Mouse (Mus musculus): ENCODE measurements around the gene 1700013F07Rik.
A peak's percentile ranks its signal among the peaks of the same experiment; 100 is the strongest.
"Not testable (repeated sequence)": the region's sequence is repeated elsewhere in the genome, so short reads cannot be mapped to it uniquely, and the experiment has no call there.

Gene 1700013F07Rik

DNA sequence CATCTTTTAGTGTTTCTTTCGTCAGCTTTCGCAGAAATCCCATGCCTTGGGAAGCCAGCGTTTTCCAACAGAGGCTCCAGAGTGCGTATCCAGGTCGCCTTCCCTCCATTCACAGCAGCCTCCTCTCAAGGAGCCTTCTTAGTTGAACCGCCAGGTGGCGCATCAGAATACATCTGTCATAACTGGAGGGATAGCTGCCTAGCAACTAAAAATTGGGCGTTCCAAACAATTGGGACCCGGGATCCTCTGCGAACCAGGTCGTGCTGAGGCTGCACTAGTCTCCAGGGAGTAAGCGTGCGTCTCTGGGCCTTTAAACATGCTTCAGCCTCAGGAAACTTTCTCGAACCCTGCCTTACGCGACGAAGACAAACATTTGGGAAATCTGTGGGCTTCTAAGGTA is 3.4 kb downstream of the 1700013F07Rik start:
- peak; percentile 85 for ATAC-seq (ENCODE audit: insufficient number of reproducible peaks, low FRiP score, low TSS enrichment)

DNA sequence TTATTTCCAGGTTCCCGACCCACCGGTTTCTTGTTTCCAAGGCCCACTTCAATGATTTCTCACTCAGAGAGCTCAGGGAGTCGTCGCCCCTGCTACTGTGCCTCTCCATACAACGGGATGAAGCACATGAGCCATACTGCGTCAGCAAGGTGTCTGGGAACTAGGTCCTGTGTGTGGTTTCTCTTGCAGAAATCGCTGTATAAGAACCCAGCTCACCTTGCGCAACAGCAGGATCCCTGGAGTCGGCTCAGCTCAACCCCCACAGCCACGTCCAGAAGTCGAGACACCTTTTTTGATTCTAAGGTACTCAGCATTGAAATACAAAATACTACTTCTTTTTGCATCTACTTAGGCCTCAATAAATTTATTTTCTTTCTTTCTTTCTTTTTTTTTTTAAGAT is 8.3 kb downstream of the 1700013F07Rik start:
- ATAC-seq (ENCODE audit: insufficient number of reproducible peaks, low FRiP score, low TSS enrichment): no peak

DNA sequence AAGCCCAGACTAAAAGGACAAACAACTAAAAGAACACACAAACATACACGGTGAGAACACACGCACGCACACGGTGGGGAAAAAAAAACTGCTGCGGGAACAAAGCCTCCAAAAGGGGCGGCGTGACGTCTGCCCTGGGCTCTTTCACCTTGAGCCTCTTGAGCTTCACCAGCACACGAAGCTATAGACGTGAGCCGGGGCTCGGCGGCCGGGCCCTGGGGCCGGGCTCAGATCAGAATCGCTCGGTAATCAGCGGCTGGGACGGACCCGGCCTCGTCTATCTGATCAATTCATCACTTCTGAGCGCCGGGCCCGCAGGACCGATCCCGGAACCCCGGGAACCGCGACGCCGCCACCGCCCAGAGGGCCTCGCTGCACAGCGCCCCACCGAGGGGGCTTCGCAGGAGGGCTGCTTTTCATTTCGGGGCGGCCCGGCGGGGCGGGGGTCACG is 20.2 kb downstream of the 1700013F07Rik start:
- peak; percentile 47 for ATAC-seq (ENCODE audit: insufficient number of reproducible peaks, low FRiP score, low TSS enrichment)

DNA sequence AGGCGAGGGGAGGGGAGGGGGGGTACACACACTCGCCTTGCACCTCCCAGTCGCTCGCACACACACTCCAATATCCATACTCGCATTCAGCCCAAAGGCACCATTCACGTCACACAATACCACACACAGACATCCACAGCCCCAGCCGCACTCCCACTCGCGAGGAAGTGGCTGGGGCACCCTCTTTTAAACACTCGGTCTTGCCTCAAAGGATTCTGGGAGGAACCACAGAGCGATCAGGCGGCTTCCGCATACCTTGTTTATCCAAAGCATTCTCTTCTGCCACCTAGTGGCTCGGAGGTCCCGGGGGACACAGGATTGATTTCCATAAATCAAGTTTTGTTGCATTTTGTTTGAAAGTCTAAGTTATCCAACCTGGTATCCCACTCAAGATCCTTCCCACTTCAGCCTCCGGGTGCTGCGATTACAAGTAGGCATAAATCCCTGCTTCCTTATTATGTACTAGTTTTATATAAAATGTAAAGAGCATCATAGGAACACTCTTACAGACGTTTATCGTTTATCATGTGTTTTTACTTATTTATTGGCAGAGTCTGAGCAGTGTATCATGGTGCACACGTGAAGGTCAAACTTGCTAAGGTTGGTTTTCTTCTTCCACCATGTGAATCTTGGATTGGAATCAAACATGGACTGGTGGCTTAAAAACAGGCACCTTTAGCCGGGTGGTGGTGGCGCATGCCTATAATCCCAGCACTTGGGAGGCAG is 20.8 kb downstream of the 1700013F07Rik start:
- ATAC-seq (ENCODE audit: insufficient number of reproducible peaks, low FRiP score, low TSS enrichment): peak; percentile 94

DNA sequence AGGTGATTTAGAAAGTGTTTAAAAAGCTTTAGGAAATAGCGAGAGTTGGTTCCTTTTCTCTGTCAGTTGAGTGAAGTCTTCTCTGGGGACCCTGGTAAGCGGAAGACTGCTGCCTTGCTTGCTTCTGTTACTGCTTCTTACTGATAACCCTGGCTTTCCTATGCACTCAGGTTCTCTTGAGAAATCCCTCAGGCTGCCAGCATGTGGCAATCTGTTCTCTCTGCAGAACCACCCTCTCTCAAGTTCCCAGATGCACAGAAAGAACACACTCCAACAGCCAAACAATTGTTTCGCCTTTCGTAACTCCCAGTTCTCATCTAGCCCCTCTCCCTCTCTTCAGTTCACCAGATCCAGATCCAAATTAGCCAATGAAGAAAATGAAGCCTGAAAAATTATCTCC is 23.9 kb downstream of the 1700013F07Rik start:
- no peak for ATAC-seq (ENCODE audit: insufficient number of reproducible peaks, low FRiP score, low TSS enrichment)

DNA sequence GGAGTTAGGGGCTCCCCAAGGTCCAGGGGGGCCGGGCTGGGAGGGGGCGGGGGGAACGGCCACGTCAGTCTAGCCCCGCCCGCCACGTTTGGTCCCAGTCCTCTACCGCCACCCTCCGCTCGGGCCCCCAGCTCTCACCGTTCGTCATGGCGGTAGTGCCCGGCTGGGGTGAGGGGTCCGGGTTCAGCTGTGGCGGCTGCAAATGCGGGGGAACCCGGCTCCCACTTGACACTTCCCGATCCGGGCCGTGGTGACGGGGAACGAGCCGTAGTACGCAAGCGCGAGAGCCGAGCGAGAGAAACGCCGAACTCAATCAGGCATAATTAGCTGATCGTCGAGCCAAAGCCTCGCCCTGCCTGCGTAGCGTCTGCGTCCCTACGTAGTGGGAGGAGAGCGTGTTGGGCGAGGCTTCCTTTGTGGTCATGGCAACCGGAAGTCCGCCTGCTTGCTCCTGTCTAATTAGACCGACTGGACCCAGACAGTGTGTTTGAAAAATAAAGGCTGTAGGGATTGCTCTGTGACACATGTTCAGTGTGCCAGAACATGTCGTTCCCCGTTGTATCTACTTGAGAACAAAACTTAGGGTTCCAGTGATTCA is 28.3 kb downstream of the 1700013F07Rik start, which contains the start of gene Tmem167b:
TSS of gene Tmem167b (minus strand) at position 334 of the 598 bp plus-strand sequence.
- peak; percentile 97 for ATAC-seq (ENCODE audit: insufficient number of reproducible peaks, low FRiP score, low TSS enrichment)

DNA sequence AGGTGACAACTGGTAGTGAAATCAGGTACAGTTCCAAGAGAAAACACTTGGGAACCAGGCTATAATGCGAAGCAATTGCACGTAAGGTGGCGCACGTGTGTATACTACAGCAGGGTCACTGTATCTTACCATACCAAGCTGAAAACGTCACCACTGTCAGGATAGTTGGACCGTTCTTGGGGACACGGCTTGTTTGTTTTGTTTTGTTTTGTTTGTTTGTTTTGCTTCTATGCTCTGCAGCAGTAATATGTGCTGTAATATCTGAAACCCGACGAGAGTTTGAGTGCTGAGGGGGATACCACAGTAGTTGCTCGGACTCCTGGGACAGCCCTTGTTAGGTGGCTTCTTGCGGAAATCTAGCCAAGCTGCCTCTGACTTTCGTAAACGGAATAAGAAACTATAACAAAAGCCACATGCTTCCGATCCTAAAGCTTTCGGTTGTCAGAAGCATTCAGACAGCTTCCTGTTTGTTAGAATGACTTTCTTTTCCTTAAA is 28.9 kb downstream of the 1700013F07Rik start:
- ATAC-seq (ENCODE audit: insufficient number of reproducible peaks, low FRiP score, low TSS enrichment): peak; percentile 41

DNA sequence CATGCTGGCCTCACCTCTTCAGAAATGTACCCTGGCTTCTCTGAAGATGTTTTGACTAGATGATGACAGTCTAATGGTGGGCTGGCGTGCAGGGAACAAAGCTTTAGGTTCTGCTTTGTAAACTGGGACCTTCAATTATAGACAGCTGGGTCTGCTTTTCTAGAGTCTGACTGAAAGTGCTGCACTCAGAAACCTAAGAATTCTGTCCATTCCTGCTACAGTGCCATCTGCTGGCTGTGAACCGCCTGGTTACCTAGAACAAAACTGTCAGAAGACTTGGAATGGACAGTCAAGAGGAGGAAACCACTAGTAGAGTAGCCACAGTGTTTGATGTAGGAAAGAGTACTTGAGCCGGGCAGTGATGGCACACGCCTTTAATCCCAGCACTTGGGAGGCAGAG is 29.4 kb downstream of the 1700013F07Rik start:
- ATAC-seq (ENCODE audit: insufficient number of reproducible peaks, low FRiP score, low TSS enrichment): peak; percentile 26

DNA sequence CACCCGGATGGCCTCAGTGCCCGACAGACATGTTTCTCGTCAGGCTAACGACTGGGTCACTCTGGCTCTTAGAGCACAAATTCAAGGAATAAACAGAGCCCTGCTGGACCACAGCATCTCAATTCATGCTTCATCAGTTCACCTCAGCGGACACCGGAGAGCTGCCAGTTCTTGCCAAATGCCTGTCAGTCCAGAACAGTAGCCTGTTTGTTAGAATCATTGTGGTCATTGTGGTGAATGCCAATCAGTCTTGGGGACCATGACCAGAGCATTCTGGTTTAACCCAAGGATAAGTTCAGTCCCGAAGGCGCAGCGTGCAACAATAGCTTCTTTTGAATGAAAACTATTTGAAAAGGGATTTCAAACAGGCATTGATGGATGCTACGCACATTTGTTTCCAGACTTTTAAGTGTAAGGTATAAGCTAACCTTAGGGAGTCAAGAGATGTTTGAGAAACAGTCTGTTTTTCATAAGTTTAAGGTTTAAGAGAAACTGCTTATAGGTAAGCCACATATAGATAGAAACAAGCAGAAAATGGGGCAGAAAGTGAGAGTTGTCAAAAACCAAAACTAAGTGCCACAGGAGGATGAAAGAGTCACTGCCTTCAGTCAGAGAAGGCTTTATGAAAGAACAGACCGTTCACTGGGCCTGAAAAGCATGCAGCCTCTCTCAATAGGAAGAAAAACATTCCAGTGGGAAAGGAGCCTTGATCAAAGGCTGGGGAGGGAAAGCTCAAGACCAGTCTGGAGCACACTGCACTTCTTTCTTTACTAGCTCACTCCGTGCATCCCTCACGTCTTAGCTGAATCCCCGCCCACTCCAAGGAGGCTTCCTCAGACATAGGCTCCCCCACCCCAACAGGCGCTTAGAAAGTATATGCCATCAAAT is 34.3 kb downstream of the 1700013F07Rik start:
- no peak for ATAC-seq (ENCODE audit: insufficient number of reproducible peaks, low FRiP score, low TSS enrichment)

DNA sequence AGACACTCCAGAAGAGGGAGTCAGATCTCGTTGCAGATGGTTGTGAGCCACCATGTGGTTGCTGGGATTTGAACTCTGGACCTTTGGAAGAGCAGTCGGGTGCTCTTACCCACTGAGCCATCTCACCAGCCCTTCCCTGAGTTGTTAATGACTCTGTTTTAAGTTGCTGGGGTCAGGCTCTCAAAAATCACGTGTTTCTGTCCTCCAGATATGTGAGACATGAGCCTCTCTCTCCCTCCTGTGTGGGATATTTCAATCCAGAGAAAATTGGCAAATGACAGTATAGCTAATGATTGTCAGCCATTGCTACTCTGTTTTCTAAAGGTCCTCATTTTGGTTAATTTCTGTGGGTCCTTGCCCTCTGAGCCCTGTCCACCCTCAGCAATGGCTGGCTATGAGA is 35.7 kb downstream of the 1700013F07Rik start:
- not testable (repeated sequence) for ATAC-seq (ENCODE audit: insufficient number of reproducible peaks, low FRiP score, low TSS enrichment)

DNA sequence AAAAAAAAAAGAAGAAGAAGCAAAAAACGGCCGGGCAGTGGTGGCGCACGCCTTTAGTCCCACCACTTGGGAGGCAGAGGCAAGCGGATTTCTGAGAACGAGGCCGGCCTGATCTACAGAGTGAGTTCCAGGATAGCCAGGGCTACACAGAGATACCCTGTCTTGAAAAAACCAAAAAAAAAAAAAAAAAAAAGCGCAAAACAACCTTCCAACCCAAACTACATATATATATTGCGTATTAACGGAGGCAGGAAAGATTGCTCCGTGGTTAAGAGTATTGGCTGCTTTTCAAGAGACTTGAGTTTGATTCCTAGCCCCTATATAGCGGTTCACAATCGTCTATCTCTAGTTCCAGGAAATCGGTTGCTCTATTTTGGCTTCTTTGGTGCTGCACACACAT is 36.9 kb downstream of the 1700013F07Rik start:
- no peak for ATAC-seq (ENCODE audit: insufficient number of reproducible peaks, low FRiP score, low TSS enrichment)

DNA sequence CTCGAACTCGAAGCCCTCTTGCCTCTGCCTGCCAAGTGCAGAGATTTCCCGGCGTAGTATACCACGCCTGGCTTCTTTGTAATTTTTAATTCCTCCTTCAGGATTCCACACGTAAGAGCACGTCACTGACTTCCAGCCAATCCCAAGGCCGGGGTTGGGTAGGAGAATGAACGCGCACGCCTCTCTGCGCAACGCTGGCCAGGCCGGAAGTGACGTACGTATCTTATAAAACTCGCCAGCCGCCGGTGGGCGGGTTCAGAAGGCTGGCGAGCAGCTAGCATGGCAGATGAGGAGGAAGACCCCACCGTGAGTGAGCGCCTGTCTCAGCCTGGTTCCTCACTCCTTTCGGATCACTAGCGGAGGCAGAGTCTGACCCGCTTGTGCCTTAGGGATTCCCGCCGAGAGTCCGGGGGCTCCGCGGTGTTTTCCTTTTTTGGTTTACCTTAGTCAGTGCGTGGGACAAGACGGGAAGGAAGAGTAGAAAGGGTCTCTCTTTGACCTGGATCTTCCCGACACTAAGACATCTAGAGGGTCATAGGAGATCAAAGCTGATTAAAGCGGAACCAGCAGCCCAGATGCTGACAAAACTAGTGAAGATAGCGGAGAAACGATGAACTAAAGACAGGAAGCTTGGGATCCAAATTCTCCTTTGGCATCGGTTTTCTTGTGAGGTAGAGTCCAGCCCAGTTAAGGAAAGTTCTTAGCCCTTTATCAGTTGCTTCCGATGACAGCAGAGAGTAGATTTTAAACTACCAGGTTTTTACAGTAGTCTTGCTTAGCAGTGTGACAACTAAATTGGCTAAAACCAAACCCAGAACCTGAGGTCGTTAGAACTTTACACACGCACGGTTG is 37.7 kb downstream of the 1700013F07Rik start, which contains the start of gene Taf13:
TSS of gene Taf13 (plus strand) at position 256 of the 852 bp plus-strand sequence.
- ATAC-seq (ENCODE audit: insufficient number of reproducible peaks, low FRiP score, low TSS enrichment): peak; percentile 97

DNA sequence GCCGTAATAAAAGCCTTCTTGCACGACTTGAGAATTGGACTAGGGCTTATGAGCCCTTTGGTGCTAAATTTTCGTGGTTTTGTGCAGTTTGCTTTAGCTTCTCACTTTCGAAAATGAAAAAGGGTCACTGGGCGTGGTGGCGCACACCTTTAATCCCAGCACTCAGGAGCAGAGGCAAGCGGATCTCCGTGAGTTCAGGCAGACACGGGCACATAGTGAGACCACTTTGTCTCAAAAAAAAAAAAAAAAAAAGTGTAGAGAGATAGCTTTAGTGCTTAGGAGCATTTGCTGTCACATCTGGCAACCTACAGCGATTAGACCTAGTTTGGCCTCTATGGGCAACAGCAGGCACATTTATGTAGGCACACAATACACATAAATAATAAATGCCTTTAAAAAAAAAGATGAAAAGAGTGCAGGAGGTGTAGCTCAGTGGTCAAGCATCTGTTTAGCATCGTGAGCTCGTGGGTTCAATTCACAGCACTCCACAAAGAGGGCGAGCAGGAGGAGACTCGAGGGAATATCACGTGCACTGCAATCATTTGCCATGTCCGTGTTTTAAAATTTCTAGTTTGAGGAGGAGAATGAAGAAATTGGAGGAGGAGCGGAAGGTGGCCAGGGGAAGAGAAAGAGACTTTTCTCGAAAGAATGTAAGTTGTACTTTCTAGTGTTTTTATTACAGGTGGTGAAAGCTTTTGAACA is 38.5 kb downstream of the 1700013F07Rik start:
- ATAC-seq (ENCODE audit: insufficient number of reproducible peaks, low FRiP score, low TSS enrichment): no peak

DNA sequence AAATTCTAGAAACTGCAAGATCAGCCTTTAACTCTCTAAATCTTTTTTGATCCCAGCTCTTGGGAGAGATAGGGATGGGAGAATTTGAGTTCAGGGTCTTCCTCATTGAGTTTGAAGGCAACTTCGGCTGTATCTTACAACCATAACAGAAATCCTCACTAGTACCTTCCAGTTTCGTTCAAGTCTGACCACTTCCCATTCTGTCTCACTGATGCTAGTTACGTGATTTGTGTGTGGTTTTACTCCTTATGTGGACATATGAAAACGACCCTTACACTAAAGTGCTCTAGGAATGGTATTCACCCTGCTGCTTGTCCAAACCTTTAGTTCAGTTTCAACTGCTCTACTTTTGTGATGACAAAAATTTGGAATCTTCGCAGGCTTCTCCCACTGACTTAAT is 40.1 kb downstream of the 1700013F07Rik start:
- no peak for ATAC-seq (ENCODE audit: insufficient number of reproducible peaks, low FRiP score, low TSS enrichment)

DNA sequence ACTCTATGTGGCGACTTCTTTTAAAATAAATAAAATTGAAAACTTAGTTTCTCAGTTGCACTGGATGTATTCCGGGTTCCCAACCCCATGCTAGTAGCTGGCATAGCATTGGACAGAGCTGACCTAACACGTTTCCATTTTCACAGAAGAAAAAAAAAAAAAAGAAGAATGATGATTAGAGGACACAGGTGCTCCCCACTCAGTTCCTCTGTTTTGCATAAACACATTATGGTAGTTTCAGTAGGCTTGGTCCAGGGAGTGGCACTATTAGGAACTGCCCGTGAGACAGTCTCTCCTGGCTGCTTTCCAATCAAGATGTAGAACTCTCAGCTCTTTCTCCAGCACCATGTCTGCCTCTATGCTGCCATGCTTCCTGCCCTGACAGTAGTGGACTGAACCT is 50.6 kb downstream of the 1700013F07Rik start:
- ATAC-seq (ENCODE audit: insufficient number of reproducible peaks, low FRiP score, low TSS enrichment): no peak

DNA sequence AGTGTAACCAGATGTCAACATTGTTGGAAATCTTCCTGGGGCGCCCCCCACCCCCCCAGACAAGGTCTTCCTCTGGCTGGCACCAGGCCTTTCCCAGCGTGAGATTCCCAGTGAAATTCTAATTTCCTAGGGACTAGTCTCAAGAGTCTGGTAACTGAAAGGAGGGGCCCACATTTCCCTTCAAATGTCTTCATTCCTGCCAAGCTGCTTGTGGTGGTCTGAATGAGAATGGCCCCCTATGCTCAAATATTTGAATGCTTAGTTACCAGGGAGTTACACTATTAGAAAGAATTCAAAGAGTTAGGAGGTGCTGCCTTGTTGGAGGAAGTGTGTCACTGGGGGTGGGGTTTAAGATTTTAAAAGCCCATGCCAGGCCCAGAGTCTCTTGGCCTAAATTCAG is 54.5 kb downstream of the 1700013F07Rik start:
- no peak for ATAC-seq (ENCODE audit: insufficient number of reproducible peaks, low FRiP score, low TSS enrichment)

DNA sequence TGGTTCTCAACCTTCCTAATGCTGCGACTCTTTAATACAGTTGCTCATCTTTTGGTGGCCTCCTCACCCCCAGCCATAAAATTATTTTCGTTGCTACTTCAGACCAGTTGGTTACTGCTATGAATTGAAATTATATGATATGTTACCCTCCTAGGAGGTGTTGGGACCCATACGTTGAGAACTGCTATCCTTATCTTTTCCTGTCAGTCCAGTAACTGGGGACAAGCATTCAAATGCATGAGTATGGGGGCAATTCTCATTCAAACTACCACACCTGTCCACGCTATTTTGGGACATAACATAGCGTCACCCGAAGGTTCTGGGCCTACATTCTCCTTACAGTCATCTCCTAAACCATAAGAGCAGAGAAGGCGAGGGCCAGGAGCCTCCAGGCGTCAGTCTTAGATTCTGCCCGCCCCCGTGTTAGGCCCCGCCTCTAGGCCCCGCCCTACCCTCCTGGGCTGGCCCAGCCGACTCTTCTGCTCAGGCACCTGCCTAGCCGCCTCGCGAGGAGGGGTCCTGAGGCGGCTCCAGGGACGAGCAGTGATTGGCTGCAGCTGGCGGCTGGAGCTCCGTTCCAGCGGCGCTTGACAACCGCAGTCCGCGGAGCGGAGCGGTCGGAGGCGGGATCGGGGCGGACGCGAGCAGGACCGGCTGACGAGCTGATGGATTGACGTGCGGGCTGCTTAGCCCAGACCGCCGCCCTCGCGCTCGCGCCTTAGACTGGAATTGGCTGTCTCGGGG is 57.0 kb downstream of the 1700013F07Rik start, which contains the start of gene Wdr47:
TSS of gene Wdr47 (plus strand) at position 494 of the 744 bp plus-strand sequence.
- peak; percentile 96 for ATAC-seq (ENCODE audit: insufficient number of reproducible peaks, low FRiP score, low TSS enrichment)

Measured in cerebellum, adult (tissue).